Mouse (Mus musculus): Measurements from ENCODE around the gene Gm20834.
"Not testable (repeated sequence)": the region's sequence is repeated elsewhere in the genome, so short reads cannot be mapped to it uniquely, and the experiment has no call there.

The Gm20834 gene

DNA sequence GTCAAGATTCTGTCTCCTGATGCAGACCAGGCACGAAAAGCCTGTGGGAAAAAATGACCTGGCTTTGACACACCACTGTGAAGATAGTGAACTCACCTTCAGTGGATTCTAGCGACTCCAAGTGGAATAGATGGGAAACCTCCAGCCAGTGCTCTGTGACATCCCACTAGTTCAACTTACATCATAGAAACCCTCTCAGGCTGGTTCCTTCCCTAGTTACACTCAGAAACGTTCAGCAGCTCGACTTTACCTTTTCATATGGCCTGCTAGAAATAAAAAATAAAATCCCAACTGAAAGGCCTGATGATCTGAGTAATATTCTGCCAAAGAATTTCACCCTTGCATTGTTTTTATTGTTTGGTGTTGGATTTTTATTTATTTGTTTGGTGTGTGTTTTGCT lies at the start of gene Gm20834:
Gene Gm20834 (minus strand): TSS at position 101 of the 400 bp plus-strand sequence.
- not testable (repeated sequence) for DNase-seq

All from layer of hippocampus, adult 9-11 months (tissue).